Mouse (Mus musculus): ENCODE measurements at regions not wholly inside any gene's neighbourhood (a gene's known extent, or its start where the extent isn't known, plus 50 kb on each side); places are given as distances from the start of the nearest gene placed in this dataset.

GRCm38 (mm10) chr3:52650071-52650470, 367.0 kb downstream of the Cog6 start:
- TF ChIP-seq CTCF (IDR thresholded peaks at IDR 0.05; ENCODE audit: borderline replicate concordance, insufficient read depth, low read depth, low read length) = no peak
- TF ChIP-seq POLR2A (IDR thresholded peaks at IDR 0.05; ENCODE audit: borderline replicate concordance, insufficient read depth, low read length) = no peak

Measured in cerebellum, adult 2 months (tissue).